Mouse (Mus musculus) cortical plate, adult 2 months (tissue): ENCODE measurements around the gene Mocs1.

Experiments used
- CTCF ChIP-seq: fragments of 200-500 bp; IDR thresholded peaks from 2 replicates; pipeline ENCODE4 v1.5.1; 2011; ENCODE audit warnings: mild to moderate bottlenecking, control low read depth, low read length; ENCODE audit not compliant: insufficient read depth; ENCODE audit errors: extremely low read depth
- POLR2A ChIP-seq: fragments of 200-500 bp; IDR thresholded peaks from 2 replicates; pipeline ENCODE4 v1.6.1; 2011; ENCODE audit warnings: mild to moderate bottlenecking, low read length, control low read depth; ENCODE audit not compliant: insufficient read depth; ENCODE audit errors: extremely low read depth

GRCm38 (mm10) chr17:49436631-49437030 lies 8.5 kb downstream of the Mocs1 start:
- no peak for TF ChIP-seq POLR2A
- no peak for TF ChIP-seq CTCF
